Mouse (Mus musculus): ENCODE data around the gene Mrpl42.

Mrpl42 gene

DNA sequence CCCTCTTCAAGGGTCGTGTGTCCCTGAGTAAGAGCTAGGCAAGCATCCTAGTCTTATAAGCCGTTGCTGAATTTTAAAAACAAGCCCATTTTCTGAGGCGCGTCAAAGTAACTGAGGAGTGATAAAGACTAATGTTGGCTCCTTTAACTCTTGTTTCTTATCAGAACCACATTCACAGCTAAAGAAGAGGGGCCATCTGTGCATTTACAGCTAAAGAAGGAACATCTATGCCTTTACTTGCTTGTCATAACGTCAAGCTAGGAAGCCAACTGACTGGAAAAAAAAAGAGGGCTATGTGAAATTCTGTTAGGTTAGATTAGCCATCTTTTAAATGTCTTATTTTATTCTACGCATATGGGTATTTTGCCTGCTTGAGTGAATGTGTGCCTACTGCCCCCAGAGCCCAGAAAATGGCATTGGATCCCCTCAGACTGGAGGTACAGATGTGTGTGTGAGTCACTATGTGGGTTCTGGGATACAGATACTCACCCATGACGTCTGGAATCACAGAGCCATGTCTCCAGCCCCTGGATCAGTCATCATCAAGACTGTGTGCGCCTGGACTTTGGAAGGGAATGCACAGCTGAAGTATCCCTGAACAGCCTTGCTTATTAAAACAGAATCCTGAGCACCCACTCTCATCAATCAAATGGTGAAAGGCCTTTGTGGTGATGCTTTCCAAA, 44.2 kb downstream of the Mrpl42 start:
- DNase-seq (ENCODE audit: low spot score) = no peak

DNA sequence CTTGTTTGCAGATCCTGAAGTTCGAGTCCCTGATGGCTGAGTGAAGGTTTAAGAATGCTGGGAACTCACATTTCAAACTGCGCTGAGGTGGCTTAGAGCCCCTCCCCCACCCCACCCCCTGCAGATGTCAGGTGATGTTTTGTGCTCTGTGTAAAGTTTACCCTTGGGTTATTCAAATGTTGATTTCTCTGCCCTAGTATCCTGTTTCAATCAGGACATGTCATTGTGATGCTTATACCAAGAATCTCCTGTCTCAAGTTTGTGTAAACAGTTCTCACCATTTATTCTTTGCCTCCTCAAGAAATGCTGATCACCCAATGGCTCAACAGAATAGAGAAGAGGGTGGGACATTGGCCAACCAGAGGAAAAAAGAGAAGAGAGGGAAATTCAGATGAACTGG, 45.6 kb downstream of the Mrpl42 start:
- no peak for DNase-seq (ENCODE audit: low spot score)

DNA sequence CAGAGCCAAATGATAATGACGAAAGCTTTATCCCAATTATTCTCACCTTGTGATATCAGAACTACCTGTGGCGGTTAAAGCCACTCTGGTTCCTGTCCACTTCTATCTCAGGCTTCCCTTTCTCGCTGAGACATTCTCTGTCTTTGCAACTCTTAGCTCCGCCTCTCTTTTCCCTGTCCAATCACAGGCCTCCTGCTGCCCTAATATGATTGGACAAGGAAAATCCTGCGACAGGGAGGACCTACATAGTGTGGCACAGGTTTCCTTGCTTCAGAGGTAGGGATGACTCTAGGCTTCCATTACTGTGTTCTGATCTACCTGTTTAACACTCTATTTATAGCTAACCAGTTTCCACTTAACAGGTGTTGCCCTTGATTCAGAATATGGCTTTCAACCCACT, 48.5 kb downstream of the Mrpl42 start:
- no peak for DNase-seq (ENCODE audit: low spot score)

DNA sequence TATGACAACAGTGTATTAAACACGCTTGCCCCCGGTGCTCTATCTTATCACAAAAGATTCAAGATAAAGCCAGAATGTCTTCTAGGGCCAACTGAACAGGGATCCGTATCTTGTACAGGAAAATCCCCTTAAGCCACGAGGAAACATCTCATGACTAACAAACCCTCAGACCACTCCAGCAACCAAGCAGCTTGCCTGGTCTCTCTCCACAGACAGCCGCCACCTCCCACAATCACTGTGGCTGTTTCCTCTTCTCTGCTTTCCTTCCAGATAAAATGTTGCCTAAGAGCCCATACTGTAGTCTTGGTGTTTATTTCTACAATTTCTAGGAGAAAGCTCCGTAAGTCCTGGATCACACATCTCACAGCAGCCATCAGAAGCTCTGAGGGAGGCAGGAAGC, 52.7 kb downstream of the Mrpl42 start:
- DNase-seq (ENCODE audit: low spot score) = no peak

DNA sequence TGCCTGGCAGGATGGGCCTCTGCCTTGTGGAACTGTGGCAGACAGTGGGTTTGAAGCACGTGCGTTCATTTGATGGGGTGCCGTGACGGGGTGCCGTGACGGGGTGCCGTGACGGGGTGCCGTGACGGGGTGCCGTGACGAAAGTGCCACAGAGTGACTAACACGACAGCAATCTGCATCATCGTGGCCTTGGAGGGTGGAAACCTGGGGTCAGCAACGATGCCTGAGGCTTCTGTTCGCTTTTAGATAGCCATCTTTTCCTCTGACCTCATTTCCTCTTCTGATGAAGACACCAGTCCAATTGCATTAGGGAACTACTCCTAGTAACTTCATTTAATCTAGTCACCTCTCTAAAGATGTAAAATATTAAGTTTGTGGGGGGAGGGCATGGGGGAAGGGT, 53.8 kb downstream of the Mrpl42 start:
- no peak for DNase-seq (ENCODE audit: low spot score)

DNA sequence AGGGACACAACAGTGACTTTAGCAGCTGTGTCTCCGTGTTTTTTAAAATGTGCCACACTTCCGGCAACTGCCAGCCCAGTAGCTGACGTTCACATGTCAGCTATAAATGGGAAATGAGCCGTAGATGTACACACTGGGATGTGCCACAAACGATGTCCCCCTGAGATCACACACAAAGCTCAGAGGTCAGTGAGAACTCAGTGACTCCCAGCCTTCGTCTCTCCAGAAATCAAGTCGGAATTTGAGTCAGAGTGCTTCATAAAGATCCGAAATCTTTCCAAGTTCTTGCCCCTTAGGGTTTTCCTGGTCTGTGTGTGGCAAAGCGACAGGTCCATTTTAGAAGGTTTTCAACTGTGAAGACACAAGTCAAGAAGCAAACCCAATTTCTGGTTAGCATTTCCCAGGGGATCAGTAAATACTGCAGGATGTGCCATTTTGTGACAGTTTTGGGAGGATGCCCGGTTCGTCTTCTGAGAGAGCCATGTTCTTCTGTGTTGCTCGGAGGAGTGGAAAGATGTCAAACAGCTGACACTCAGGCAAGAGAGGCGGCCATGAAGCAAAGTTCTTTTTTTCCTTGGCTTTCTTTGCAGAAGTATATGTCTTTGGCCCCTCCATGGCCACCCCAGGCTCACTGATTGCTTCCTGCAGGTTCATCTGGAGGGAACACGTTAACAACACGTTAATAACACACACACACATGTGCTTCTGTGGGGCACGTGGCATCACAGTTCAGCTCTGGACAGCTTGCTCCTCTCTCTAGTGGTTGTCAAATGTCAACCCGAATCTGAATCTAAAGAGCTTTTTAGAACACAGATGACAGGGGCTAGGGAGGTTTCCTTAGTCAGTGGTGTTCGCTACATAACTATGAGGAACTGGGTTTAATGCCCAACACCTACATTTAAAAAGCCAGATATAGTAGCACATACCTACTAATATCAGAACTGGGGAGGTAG, 56.4 kb downstream of the Mrpl42 start:
- no peak for DNase-seq (ENCODE audit: low spot score)

DNA sequence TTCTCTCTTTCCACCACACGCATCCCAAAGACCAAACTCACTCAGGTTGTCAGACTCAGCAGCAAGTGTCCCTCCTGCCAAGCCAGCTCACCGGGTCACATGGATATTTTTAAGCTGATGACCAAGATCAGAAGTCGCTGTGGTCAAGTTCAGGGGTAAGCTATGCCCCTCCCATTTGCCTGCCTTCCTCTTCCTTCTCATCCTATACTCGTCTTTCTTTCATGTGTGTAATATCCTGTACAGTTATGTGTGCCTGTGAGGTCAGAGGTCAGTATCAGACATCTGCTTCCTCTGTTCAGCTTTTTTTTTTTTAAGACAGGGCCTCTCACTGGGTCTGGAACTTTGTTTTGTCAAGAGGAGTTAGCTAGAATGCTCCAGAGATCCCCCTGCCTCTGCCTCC, 59.4 kb downstream of the Mrpl42 start:
- DNase-seq (ENCODE audit: low spot score) = no peak

DNA sequence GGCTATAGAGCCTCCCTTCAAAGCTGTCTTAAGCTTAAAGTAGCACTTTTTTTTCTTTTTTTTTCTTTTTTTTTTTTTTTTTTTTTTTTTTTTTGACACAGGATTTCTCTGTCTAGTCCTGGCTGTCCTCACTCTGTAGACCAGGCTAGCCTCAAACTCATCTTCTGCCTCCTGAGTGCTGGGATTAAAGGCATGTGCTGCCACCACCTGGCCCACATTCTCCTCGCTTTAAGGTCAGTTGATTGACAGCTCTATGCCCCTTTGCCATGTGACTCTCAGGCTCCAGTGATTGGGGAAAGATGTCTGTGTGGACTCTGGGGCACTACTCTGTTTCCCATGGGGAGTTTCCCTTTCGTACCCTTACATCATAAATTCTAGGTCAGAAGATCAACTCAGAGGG, 61.2 kb downstream of the Mrpl42 start:
- DNase-seq (ENCODE audit: low spot score) = no peak

DNA sequence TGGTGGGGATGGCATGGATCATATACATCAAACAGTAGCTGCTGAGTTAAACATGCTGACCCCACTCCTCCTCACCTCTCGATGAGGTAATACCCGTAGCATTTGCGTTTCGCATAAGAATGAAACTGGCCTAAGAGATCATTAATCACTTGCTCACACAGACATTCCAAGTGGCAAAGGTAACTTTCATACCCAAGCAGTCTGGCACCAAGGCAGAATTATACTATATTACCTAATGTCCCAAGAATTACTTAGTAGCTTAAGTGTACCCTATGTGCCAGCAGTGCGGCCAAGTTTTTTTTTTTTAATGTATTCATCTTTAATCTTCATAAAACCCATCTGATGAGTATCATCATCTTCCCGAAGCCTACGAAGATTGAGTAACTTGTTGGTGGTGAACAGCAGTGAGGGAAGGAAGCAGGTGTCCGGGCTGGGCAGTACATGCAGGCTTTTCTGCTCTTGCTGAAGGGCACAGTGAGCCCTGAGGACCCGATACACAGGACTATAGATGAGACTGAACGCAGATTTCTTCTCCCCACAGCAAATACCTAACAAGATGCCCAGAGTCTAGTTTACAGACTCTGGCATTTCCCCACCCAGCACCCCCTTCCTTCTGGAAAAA, 61.9 kb downstream of the Mrpl42 start:
- no peak for DNase-seq (ENCODE audit: low spot score)

DNA sequence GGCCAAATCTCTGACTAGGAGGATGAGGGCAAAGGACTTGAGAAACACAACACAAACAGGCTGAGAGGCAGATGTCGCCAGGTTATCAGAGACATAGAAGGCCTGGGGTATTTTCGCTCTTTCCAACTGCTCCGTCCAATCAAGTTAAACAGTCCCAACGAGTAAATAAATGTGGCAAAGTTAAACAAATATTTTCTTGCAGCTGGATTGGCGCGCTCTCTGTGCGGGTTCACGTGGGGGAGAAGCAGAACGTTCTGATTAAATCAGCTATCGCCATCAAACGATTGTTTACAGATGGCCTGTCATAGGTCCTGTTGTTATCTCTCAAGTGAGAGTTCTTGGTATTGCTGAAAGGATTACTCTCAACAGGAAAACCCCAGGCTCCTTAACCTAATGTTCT, 62.8 kb downstream of the Mrpl42 start:
- peak; percentile 19 for DNase-seq (ENCODE audit: low spot score)

All from yolk sac, embryonic 10.5 days (tissue).